Mouse (Mus musculus) myocyte (in vitro differentiated cells): ENCODE measurements around the gene Gar1. TPM values are rescaled to one million over a fixed set of nuclear protein-coding genes. Genes with fewer than 3 reads are reported as not detected.

Experiments used
- H3K27me3 ChIP-seq: one replicate; pipeline ENCODE4 v1.6.1; 2011; ENCODE audit not compliant: control insufficient read depth, insufficient read depth, insufficient read length
- H3K36me3 ChIP-seq: one replicate; pipeline ENCODE4 v1.6.1; 2011; ENCODE audit not compliant: control insufficient read depth, insufficient read depth
- H3K4me2 ChIP-seq: one replicate; pipeline ENCODE4 v1.6.1; 2011; ENCODE audit warnings: low read depth, control low read depth
- H3K4me3 ChIP-seq: one replicate; pipeline ENCODE4 v1.5.1; 2011; ENCODE audit warnings: mild to moderate bottlenecking, control low read depth, moderate library complexity
- H3K79me2 ChIP-seq: one replicate; pipeline ENCODE4 v1.6.1; 2011; ENCODE audit not compliant: control insufficient read depth, insufficient read depth
- H3ac ChIP-seq: one replicate; pipeline ENCODE4 v1.6.1; 2011; ENCODE audit not compliant: control insufficient read depth, insufficient read length
- CEBPB ChIP-seq: IDR thresholded peaks from 2 replicates; pipeline ENCODE4 v1.6.1; 2011; ENCODE audit warnings: mild to moderate bottlenecking, moderate library complexity; ENCODE audit not compliant: poor library complexity, insufficient read depth, severe bottlenecking
- E2F4 ChIP-seq: IDR thresholded peaks from one replicate; pipeline ENCODE4 v1.6.1; 2011; ENCODE audit warnings: mild to moderate bottlenecking, control low read depth, moderate library complexity; ENCODE audit not compliant: insufficient read depth
- MAX ChIP-seq: IDR thresholded peaks from one replicate; pipeline ENCODE4 v1.6.1; 2011; ENCODE audit warnings: low read depth, mild to moderate bottlenecking, control low read depth
- MYOD1 ChIP-seq, 3 experiments: IDR thresholded peaks; one replicate each; pipeline ENCODE4 v1.6.1; 2011; ENCODE audit warnings: control low read depth in 2 of 3, low read depth in 2 of 3, mild to moderate bottlenecking in 2 of 3, moderate library complexity in 1 of 3; ENCODE audit not compliant: insufficient read length in 2 of 3, control insufficient read depth in 1 of 3
- MYOG ChIP-seq, 3 experiments: IDR thresholded peaks; one replicate each; pipeline ENCODE4 v1.6.1; 2011; ENCODE audit warnings: control low read depth in 2 of 3, low read depth in 2 of 3, mild to moderate bottlenecking in 2 of 3; ENCODE audit not compliant: insufficient read length in 2 of 3, control insufficient read depth in 1 of 3, insufficient read depth in 1 of 3
- POLR2A ChIP-seq: IDR thresholded peaks from one replicate; pipeline ENCODE4 v1.6.1; 2011; ENCODE audit warnings: low read depth, mild to moderate bottlenecking, control low read depth, moderate library complexity; ENCODE audit not compliant: insufficient read length
- POLR2AphosphoS2 ChIP-seq: IDR thresholded peaks from one replicate; pipeline ENCODE4 v1.6.1; 2011; ENCODE audit warnings: low read depth, control low read depth; ENCODE audit not compliant: insufficient read length
- REST ChIP-seq: IDR thresholded peaks from one replicate; pipeline ENCODE4 v1.6.1; 2011; ENCODE audit warnings: mild to moderate bottlenecking, control low read depth, moderate library complexity; ENCODE audit not compliant: insufficient read depth, insufficient read length
- SRF ChIP-seq: IDR thresholded peaks from one replicate; pipeline ENCODE4 v1.6.1; 2011; ENCODE audit warnings: low read depth; ENCODE audit not compliant: control insufficient read depth, insufficient read length
- TCF12 ChIP-seq: IDR thresholded peaks from one replicate; pipeline ENCODE4 v1.6.1; 2011; ENCODE audit warnings: mild to moderate bottlenecking, control low read depth; ENCODE audit not compliant: poor library complexity, insufficient read depth, severe bottlenecking
- TCF3 ChIP-seq: IDR thresholded peaks from one replicate; pipeline ENCODE4 v1.6.1; 2011; ENCODE audit warnings: low read depth, control low read depth; ENCODE audit not compliant: insufficient read length
- USF1 ChIP-seq: IDR thresholded peaks from one replicate; pipeline ENCODE4 v1.6.1; 2011; ENCODE audit warnings: low read depth, mild to moderate bottlenecking, control low read depth, moderate library complexity
- polyA plus RNA-seq: library from polyadenylated mRNA; unstranded; fragments of >200 nt; fragmentation: generic; extraction: Trizol; gene quantifications from one replicate; pipeline ENCODE4 v1.2.1, GENCODE M21; 2012; ENCODE audit warnings: missing spikeins

Gene Gar1
- polyA plus RNA-seq, 1 experiment, result 89.0 TPM

- TF ChIP-seq CEBPB (no peak), TCF3 (no peak), E2F4 (no peak), REST (no peak), MYOD1 (IDR thresholded peaks at IDR 0.05; ENCODE audit: control insufficient read depth in 1 of 3, insufficient read length in 2 of 3, low read depth in 2 of 3) (no peak), TCF12 (no peak), MYOG (IDR thresholded peaks at IDR 0.05; ENCODE audit: control insufficient read depth in 1 of 3, insufficient read depth in 1 of 3, insufficient read length in 2 of 3, low read depth in 2 of 3) (no peak), POLR2AphosphoS2 (no peak), POLR2A (no peak), MAX (no peak), USF1 (no peak), SRF (no peak)
Observed at GRCm38 (mm10) chr3:129877327-129877726, 46.1 kb upstream of the Gar1 start.

GRCm38 (mm10) chr3:129863698-129864097 is 32.5 kb upstream of the Gar1 start:
- H3K79me2 ChIP-seq, result no peaks in the 10 kb centered on the region
- TF ChIP-seq MYOD1 (IDR thresholded peaks at IDR 0.05; ENCODE audit: control insufficient read depth in 1 of 3, insufficient read length in 2 of 3, low read depth in 2 of 3) (no peak), CEBPB (no peak)
- H3K36me3 ChIP-seq, result no peaks in the 10 kb centered on the region
- no peaks in the 10 kb centered on the region for H3K27me3 ChIP-seq
- H3K4me3 ChIP-seq, result no peak overlapping the region
- no peak overlapping the region for H3ac ChIP-seq
- H3K4me2 ChIP-seq, result no peak overlapping the region

More at GRCm38 (mm10) chr3:129877327-129877726, 46.1 kb upstream of the Gar1 start:
- Histone ChIP-seq H3K4me2 (no peak overlapping the region), H3K4me3 (peak overlapping the region; percentile 60), H3ac (no peak overlapping the region), H3K36me3 (no peaks in the 10 kb centered on the region), H3K79me2 (no peaks in the 10 kb centered on the region), H3K27me3 (no peaks in the 10 kb centered on the region)

- Histone ChIP-seq H3K4me2 (no peak overlapping the region), H3K79me2 (no peaks in the 10 kb centered on the region), H3K27me3 (no peaks in the 10 kb centered on the region), H3K4me3 (no peak overlapping the region), H3K36me3 (no peaks in the 10 kb centered on the region), H3ac (no peak overlapping the region)
- TF ChIP-seq MYOG (IDR thresholded peaks at IDR 0.05; ENCODE audit: control insufficient read depth in 1 of 3, insufficient read depth in 1 of 3, insufficient read length in 2 of 3, low read depth in 2 of 3) (no peak), POLR2AphosphoS2 (no peak), MYOD1 (IDR thresholded peaks at IDR 0.05; ENCODE audit: control insufficient read depth in 1 of 3, insufficient read length in 2 of 3, low read depth in 2 of 3) (no peak), REST (no peak), TCF12 (no peak), SRF (no peak), E2F4 (no peak), POLR2A (no peak), CEBPB (no peak), MAX (no peak), TCF3 (no peak), USF1 (no peak)
Observed at GRCm38 (mm10) chr3:129862592-129862991, 31.4 kb upstream of the Gar1 start.

GRCm38 (mm10) chr3:129846846-129847245 is 15.7 kb upstream of the Gar1 start:
- H3K79me2 ChIP-seq, result no peaks in the 10 kb centered on the region
- peaks cover 29% of the 10 kb centered on the region for H3K27me3 ChIP-seq
- no peak overlapping the region for H3K4me3 ChIP-seq
- H3ac ChIP-seq, result no peak overlapping the region
- no peak overlapping the region for H3K4me2 ChIP-seq
- no peaks in the 10 kb centered on the region for H3K36me3 ChIP-seq
- no peak for TF ChIP-seq POLR2A
- TF ChIP-seq TCF12, result no peak
- TF ChIP-seq E2F4, result no peak
- TF ChIP-seq USF1, result no peak
- no peak for TF ChIP-seq POLR2AphosphoS2
- TF ChIP-seq SRF, result no peak
- no peak for TF ChIP-seq REST
- TF ChIP-seq CEBPB, result no peak
- TF ChIP-seq MYOD1 (IDR thresholded peaks at IDR 0.05; ENCODE audit: control insufficient read depth in 1 of 3, insufficient read length in 2 of 3, low read depth in 2 of 3), result no peak
- no peak for TF ChIP-seq MAX
- TF ChIP-seq MYOG (IDR thresholded peaks at IDR 0.05; ENCODE audit: control insufficient read depth in 1 of 3, insufficient read depth in 1 of 3, insufficient read length in 2 of 3, low read depth in 2 of 3), result no peak
- no peak for TF ChIP-seq TCF3

GRCm38 (mm10) chr3:129845868-129846267 is 14.7 kb upstream of the Gar1 start:
- Histone ChIP-seq H3K4me3 (no peak overlapping the region), H3K79me2 (no peaks in the 10 kb centered on the region), H3ac (no peak overlapping the region), H3K36me3 (no peaks in the 10 kb centered on the region), H3K27me3 (peaks cover 31% of the 10 kb centered on the region), H3K4me2 (no peak overlapping the region)
- TF ChIP-seq POLR2AphosphoS2, result no peak
- no peak for TF ChIP-seq USF1
